Mouse (Mus musculus) hindbrain, embryonic 11.5 days (tissue): ENCODE measurements around the gene B4galt2. TPM values are rescaled to one million over a fixed set of nuclear protein-coding genes. Genes with fewer than 3 reads are reported as not detected.

Experiments used
- ATAC-seq: fragments of 200-750 bp; cut with Nextera tagmentation; 2 replicates; pipeline ENCODE4 v1.8.0; 2017; ENCODE audit warnings: mild to moderate bottlenecking, moderate TSS enrichment, moderate library complexity; ENCODE audit not compliant: low FRiP score
- DNase-seq: peaks from one replicate; pipeline ENCODE4 v3.0.0-alpha.2; 2015; ENCODE audit warnings: low spot score
- H3K27ac ChIP-seq: fragments of 300-500 bp; sonication (generic); 2 replicates; pipeline ENCODE4 v1.5.1; 2014; ENCODE audit warnings: mild to moderate bottlenecking, low read depth, low read length
- H3K27me3 ChIP-seq: fragments of 300-500 bp; sonication (generic); 2 replicates; pipeline ENCODE4 v1.6.1; 2014; ENCODE audit warnings: mild to moderate bottlenecking, low read length, moderate library complexity, mixed read lengths; ENCODE audit not compliant: control insufficient read depth, insufficient read depth
- H3K36me3 ChIP-seq: fragments of 300-500 bp; sonication (generic); 2 replicates; pipeline ENCODE4 v1.6.1; 2014; ENCODE audit warnings: mild to moderate bottlenecking, low read length, moderate library complexity, mixed read lengths; ENCODE audit not compliant: control insufficient read depth, insufficient read depth
- H3K4me1 ChIP-seq: fragments of 300-500 bp; sonication (generic); replicated peaks from 2 replicates; pipeline ENCODE4 v1.6.1; 2014; ENCODE audit warnings: low read length, mixed read lengths; ENCODE audit not compliant: control insufficient read depth, insufficient read depth
- H3K4me2 ChIP-seq: fragments of 300-500 bp; sonication (generic); replicated peaks from 2 replicates; pipeline ENCODE4 v1.6.1; 2014; ENCODE audit warnings: mild to moderate bottlenecking, low read depth, low read length
- H3K4me3 ChIP-seq: fragments of 300-500 bp; sonication (generic); 2 replicates; pipeline ENCODE4 v1.5.1; 2014; ENCODE audit warnings: low read depth, low read length
- H3K9ac ChIP-seq: fragments of 300-500 bp; sonication (generic); 2 replicates; pipeline ENCODE4 v1.6.1; 2014; ENCODE audit warnings: low read depth, low read length
- H3K9me3 ChIP-seq: fragments of 300-500 bp; sonication (generic); 2 replicates; pipeline ENCODE4 v1.6.1; 2016; ENCODE audit warnings: low read length; ENCODE audit not compliant: control insufficient read depth
- WGBS: fragments of 180-500 bp; shearing (Covaris S2); extraction: QIAGEN DNeasy Blood & Tissue Kit; methylation state at CpG from one replicate; pipeline ENCODE4 v1.1.7; 2014; 5-methylcytosine and 5-hydroxymethylcytosine counted together
- polyA plus RNA-seq: library from polyadenylated mRNA; unstranded; fragments of >200 nt; fragmentation: Nextera tagmentation; extraction: Ambion mirVana; gene quantifications from 2 replicates; pipeline ENCODE4 v1.2.1, GENCODE M21; 2014

The B4galt2 gene
- polyA plus RNA-seq, 1 experiment from 2014 or later, result 27.3 TPM

- no peak overlapping the region for H3K4me3 ChIP-seq
- H3K36me3 ChIP-seq, result no peaks in the 10 kb centered on the region
- H3K27ac ChIP-seq, result no peak overlapping the region
- 84% methylated on average over 10 of the region's 10 CpGs for WGBS
- H3K9me3 ChIP-seq, result no peaks in the 10 kb centered on the region
- no peaks in the 10 kb centered on the region for H3K27me3 ChIP-seq
- no peak overlapping the region for H3K4me2 ChIP-seq
- no peak overlapping the region for H3K9ac ChIP-seq
- H3K4me1 ChIP-seq, result peaks cover 10% of the 10 kb centered on the region
- DNase-seq, result no peak
- ATAC-seq, result no peak
Observed at GRCm38 (mm10) chr4:117852152-117852868, 31.0 kb downstream of the B4galt2 start.

DNA sequence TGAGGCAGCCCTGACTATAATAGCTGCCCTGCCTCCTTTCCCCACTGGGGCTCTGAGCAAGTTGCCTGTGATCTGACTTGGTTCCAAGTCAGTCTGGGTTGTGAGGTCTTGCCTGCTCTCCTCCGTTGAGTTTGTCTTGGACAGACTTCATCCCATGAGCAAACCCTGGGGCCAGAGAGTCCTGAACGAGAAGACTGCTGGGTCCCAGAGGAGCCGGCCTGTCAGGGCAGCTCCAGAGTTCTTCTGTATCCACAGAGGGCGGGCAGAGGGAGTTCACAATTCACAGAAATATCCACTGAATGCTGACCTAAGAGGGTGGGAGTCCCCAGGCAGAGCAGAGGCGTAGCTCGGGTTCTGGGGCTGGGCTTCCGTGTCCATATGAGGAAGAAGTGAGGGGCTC lies 32.4 kb downstream of the B4galt2 start:
- Histone ChIP-seq H3K4me2 (no peak overlapping the region), H3K27me3 (no peaks in the 10 kb centered on the region), H3K9ac (no peak overlapping the region), H3K4me1 (peaks cover 10% of the 10 kb centered on the region), H3K4me3 (no peak overlapping the region), H3K27ac (no peak overlapping the region), H3K36me3 (no peaks in the 10 kb centered on the region), H3K9me3 (no peaks in the 10 kb centered on the region)
- WGBS, result 83% methylated on average over 7 of the region's 7 CpGs
- ATAC-seq (no peak), DNase-seq (no peak)

DNA sequence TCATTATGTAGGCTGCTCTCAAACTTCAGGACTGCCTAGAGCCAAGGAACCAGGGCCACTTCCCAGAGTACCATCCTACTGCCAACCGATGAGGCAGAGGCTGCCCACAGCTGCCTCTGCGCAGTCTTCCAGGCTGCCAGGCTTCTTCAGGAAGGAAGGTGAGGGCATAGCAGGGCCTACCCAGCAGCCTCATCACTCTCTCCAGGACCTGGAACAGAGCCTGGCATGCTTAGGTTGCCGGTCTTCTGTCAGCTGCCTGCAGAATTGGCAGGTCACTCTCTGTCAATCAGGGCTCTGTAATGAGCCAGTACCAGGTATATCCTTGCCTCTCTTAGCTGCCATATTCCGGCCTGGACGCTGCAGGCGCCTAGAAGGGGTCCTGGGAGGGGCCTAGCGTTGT lies 33.1 kb downstream of the B4galt2 start:
- Histone ChIP-seq H3K27me3 (no peaks in the 10 kb centered on the region), H3K4me2 (no peak overlapping the region), H3K4me3 (no peak overlapping the region), H3K9ac (no peak overlapping the region), H3K36me3 (no peaks in the 10 kb centered on the region), H3K9me3 (no peaks in the 10 kb centered on the region), H3K4me1 (peaks cover 10% of the 10 kb centered on the region), H3K27ac (no peak overlapping the region)
- no peak for DNase-seq
- WGBS, result 85% methylated on average over 7 of the region's 7 CpGs
- no peak for ATAC-seq

DNA sequence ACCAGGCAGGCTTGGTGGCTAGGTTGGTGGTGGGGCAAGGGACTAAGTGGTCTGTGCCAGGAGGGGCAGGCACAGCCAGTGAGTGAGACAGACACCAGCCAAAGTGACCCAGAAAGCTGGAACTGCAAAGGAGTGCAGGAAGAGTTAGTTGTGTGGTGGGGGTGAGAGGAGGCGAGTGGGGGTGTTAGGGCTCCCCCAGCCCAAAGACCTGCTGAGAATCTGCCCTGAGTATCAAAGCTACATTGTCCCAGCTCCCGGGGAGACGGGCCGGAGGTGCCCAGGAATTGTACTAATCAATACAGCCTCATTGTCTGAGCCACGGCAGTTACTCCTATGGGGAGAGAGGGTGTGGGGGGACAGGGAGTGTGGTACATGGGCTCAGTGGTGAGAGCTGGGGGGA lies 33.8 kb downstream of the B4galt2 start:
- Histone ChIP-seq H3K4me3 (no peak overlapping the region), H3K9ac (0 out of 2 replicates have a peak overlapping the region, but pooled peaks have one; percentile 19), H3K27ac (no peak overlapping the region), H3K4me2 (peak overlapping the region; percentile 17; the same call in 1 of the 2 replicates), H3K36me3 (no peaks in the 10 kb centered on the region), H3K27me3 (no peaks in the 10 kb centered on the region), H3K4me1 (peaks cover 10% of the 10 kb centered on the region), H3K9me3 (no peaks in the 10 kb centered on the region)
- 35% methylated on average over 5 of the region's 5 CpGs for WGBS
- DNase-seq (no peak), ATAC-seq (peak; percentile 39; the same call in 1 of the 2 replicates)

GRCm38 (mm10) chr4:117849063-117849462 lies 34.2 kb downstream of the B4galt2 start:
- Histone ChIP-seq H3K4me1 (peaks cover 10% of the 10 kb centered on the region), H3K27me3 (no peaks in the 10 kb centered on the region), H3K4me2 (peak overlapping the region; percentile 17; the same call in 1 of the 2 replicates), H3K9ac (no peak overlapping the region), H3K9me3 (no peaks in the 10 kb centered on the region), H3K36me3 (no peaks in the 10 kb centered on the region), H3K27ac (no peak overlapping the region), H3K4me3 (no peak overlapping the region)
- no peak for ATAC-seq
- WGBS, result 59% methylated on average over 17 of the region's 17 CpGs
- no peak for DNase-seq

DNA sequence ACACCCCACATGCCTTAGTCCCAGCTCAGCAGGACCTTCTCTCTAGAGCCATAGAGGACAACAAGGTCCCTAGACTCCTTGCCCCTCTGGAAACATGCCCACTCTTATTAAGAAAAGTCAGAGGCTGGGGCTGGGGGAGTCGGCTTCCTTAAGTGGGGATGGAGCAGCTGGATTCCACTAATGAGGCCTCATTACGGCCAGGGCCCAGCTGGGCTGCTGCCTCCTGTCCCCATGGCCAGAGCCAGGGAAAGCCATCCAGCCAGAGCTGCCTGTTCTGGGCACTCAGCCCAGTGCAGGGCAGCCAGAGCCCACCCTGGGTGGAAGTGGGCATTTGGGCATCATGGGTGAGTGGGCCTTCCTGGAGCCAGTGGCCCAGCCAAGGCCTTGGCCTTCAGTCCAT lies 36.3 kb downstream of the B4galt2 start:
- no peaks in the 10 kb centered on the region for H3K27me3 ChIP-seq
- DNase-seq, result peak; percentile 38
- peaks cover 10% of the 10 kb centered on the region for H3K4me1 ChIP-seq
- H3K4me2 ChIP-seq, result no peak overlapping the region
- no peak overlapping the region for H3K9ac ChIP-seq
- H3K9me3 ChIP-seq, result no peaks in the 10 kb centered on the region
- no peak overlapping the region for H3K27ac ChIP-seq
- H3K36me3 ChIP-seq, result no peaks in the 10 kb centered on the region
- 50% methylated on average over 2 of the region's 2 CpGs for WGBS
- no peak overlapping the region for H3K4me3 ChIP-seq
- ATAC-seq, result no peak

DNA sequence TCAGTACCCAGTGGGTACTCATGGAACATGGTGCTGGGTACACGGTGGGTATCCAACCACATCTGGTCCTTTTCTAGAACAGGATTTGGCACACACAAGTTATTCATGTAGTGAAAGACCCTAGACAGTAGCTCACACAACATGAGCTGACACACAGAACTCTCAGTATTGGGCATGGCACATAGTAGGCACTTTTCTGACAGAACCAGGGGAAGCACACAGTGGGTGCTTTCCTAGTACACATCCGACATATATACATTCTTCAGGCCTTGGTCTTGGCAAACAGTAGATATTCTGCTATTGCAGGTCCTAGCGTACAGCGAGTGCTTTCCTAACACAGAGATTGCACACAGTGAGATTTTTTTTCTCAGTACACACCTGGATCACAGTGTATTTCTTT lies 37.0 kb downstream of the B4galt2 start:
- ATAC-seq, result no peak
- Histone ChIP-seq H3K4me1 (peaks cover 10% of the 10 kb centered on the region), H3K27me3 (no peaks in the 10 kb centered on the region), H3K4me2 (no peak overlapping the region), H3K9ac (no peak overlapping the region), H3K27ac (no peak overlapping the region), H3K36me3 (no peaks in the 10 kb centered on the region), H3K4me3 (no peak overlapping the region), H3K9me3 (no peaks in the 10 kb centered on the region)
- 95% methylated on average over 4 of the region's 4 CpGs for WGBS
- DNase-seq, result no peak

DNA sequence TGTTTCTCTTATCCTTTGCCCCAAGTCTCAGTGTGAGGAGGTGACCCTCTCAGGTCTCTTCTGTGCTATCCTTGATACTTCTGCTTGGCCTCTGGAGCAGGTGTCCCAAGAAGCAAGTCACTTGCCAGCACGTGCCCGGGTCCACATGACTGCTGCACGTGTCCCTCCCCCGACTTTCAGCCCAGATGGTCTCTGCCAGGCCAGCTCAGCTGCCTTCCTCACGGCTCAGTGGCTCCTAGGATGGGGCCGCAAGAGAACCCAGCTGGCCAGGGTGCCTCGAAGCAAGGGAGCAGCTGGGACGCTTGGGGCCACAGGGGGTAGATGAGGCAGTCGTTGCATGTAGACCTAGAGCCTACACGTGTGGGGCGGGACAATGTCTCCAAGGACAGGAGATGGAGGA lies 38.0 kb downstream of the B4galt2 start:
- ATAC-seq, result no peak
- no peak overlapping the region for H3K27ac ChIP-seq

GRCm38 (mm10) chr4:117844467-117844866 lies 38.8 kb downstream of the B4galt2 start:
- Histone ChIP-seq H3K4me2 (no peak overlapping the region), H3K27ac (no peak overlapping the region), H3K27me3 (no peaks in the 10 kb centered on the region), H3K9ac (no peak overlapping the region), H3K36me3 (no peaks in the 10 kb centered on the region), H3K4me1 (peaks cover 3% of the 10 kb centered on the region), H3K9me3 (no peaks in the 10 kb centered on the region), H3K4me3 (no peak overlapping the region)
- ATAC-seq, result no peak
- 89% methylated on average over 5 of the region's 5 CpGs for WGBS
- no peak for DNase-seq

More for the DNA sequence above, 38.0 kb downstream of the B4galt2 start:
- WGBS, result 72% methylated on average over 11 of the region's 11 CpGs
- Histone ChIP-seq H3K9me3 (no peaks in the 10 kb centered on the region), H3K27me3 (no peaks in the 10 kb centered on the region), H3K9ac (no peak overlapping the region), H3K36me3 (no peaks in the 10 kb centered on the region), H3K4me2 (no peak overlapping the region), H3K4me1 (peaks cover 10% of the 10 kb centered on the region), H3K4me3 (no peak overlapping the region)
- DNase-seq, result no peak
